Mouse (Mus musculus): ENCODE measurements at regions not wholly inside any gene's neighbourhood (a gene's known extent, or its start where the extent isn't known, plus 50 kb on each side); places are given as distances from the start of the nearest gene placed in this dataset.
A peak's percentile ranks its signal among the peaks of the same experiment; 100 is the strongest.

GRCm38 (mm10) chr6:133904501-133904900, 50.9 kb upstream of the Kap start:
- Histone ChIP-seq H3K27ac (no peak overlapping the region), H3K4me3 (no peak overlapping the region), H3K9me3 (no peaks in the 10 kb centered on the region), H3K4me1 (replicated peaks) (no peaks in the 10 kb centered on the region), H3K36me3 (no peaks in the 10 kb centered on the region), H3K27me3 (ENCODE audit: insufficient read depth, poor library complexity, severe bottlenecking) (no peaks in the 10 kb centered on the region)
- no peak for DNase-seq (ENCODE audit: low spot score)
- WGBS: 36% methylated on average over 5 of the region's 5 CpGs

- H3K27ac ChIP-seq: no peak overlapping the region
- no peaks in the 10 kb centered on the region for H3K27me3 ChIP-seq (ENCODE audit: insufficient read depth, poor library complexity, severe bottlenecking)
- WGBS: 91% methylated on average over 7 of the region's 7 CpGs
- no peaks in the 10 kb centered on the region for H3K9me3 ChIP-seq
- no peaks in the 10 kb centered on the region for H3K36me3 ChIP-seq
- peaks cover 9% of the 10 kb centered on the region for H3K4me1 ChIP-seq (replicated peaks)
- no peak for DNase-seq (ENCODE audit: low spot score)
- H3K4me3 ChIP-seq: no peak overlapping the region
Observed at GRCm38 (mm10) chr6:133934667-133935066, 81.1 kb upstream of the Kap start.

- Histone ChIP-seq H3K27ac (no peak overlapping the region), H3K9me3 (no peaks in the 10 kb centered on the region), H3K4me1 (replicated peaks) (peaks cover 9% of the 10 kb centered on the region), H3K4me3 (no peak overlapping the region), H3K27me3 (ENCODE audit: insufficient read depth, poor library complexity, severe bottlenecking) (no peaks in the 10 kb centered on the region), H3K36me3 (no peaks in the 10 kb centered on the region)
- no peak for DNase-seq (ENCODE audit: low spot score)
- WGBS: 92% methylated on average over 2 of the region's 2 CpGs
Observed at GRCm38 (mm10) chr6:133935671-133936070, 82.1 kb upstream of the Kap start.

GRCm38 (mm10) chr6:133959902-133960634, 75.4 kb upstream of the Etv6 start:
- WGBS: 82% methylated on average over 11 of the region's 11 CpGs
- Histone ChIP-seq H3K9me3 (no peaks in the 10 kb centered on the region), H3K27me3 (ENCODE audit: insufficient read depth, poor library complexity, severe bottlenecking) (no peaks in the 10 kb centered on the region), H3K27ac (no peak overlapping the region), H3K36me3 (no peaks in the 10 kb centered on the region), H3K4me3 (no peak overlapping the region), H3K4me1 (replicated peaks) (no peaks in the 10 kb centered on the region)
- no peak for DNase-seq (ENCODE audit: low spot score)

GRCm38 (mm10) chr6:133960713-133961112, 74.8 kb upstream of the Etv6 start:
- Histone ChIP-seq H3K36me3 (no peaks in the 10 kb centered on the region), H3K27ac (no peak overlapping the region), H3K9me3 (no peaks in the 10 kb centered on the region), H3K27me3 (ENCODE audit: insufficient read depth, poor library complexity, severe bottlenecking) (no peaks in the 10 kb centered on the region), H3K4me1 (replicated peaks) (no peaks in the 10 kb centered on the region), H3K4me3 (no peak overlapping the region)
- WGBS: 29% methylated on average over 7 of the region's 7 CpGs
- peak; percentile 55 for DNase-seq (ENCODE audit: low spot score)

- DNase-seq (ENCODE audit: low spot score): no peak
- Histone ChIP-seq H3K27ac (no peak overlapping the region), H3K4me3 (no peak overlapping the region), H3K9me3 (no peaks in the 10 kb centered on the region), H3K36me3 (no peaks in the 10 kb centered on the region), H3K4me1 (replicated peaks) (no peaks in the 10 kb centered on the region), H3K27me3 (ENCODE audit: insufficient read depth, poor library complexity, severe bottlenecking) (no peaks in the 10 kb centered on the region)
- 79% methylated on average over 5 of the region's 5 CpGs for WGBS
Observed at GRCm38 (mm10) chr6:133962641-133963040, 72.9 kb upstream of the Etv6 start.

- no peak overlapping the region for H3K27ac ChIP-seq
- DNase-seq (ENCODE audit: low spot score): no peak
- H3K9me3 ChIP-seq: no peaks in the 10 kb centered on the region
- no peak overlapping the region for H3K4me3 ChIP-seq
- no peaks in the 10 kb centered on the region for H3K4me1 ChIP-seq (replicated peaks)
- 80% methylated on average over 6 of the region's 6 CpGs for WGBS
- no peaks in the 10 kb centered on the region for H3K36me3 ChIP-seq
- no peaks in the 10 kb centered on the region for H3K27me3 ChIP-seq (ENCODE audit: insufficient read depth, poor library complexity, severe bottlenecking)
Observed at GRCm38 (mm10) chr6:133963264-133963663, 72.2 kb upstream of the Etv6 start.

- Histone ChIP-seq H3K9me3 (no peaks in the 10 kb centered on the region), H3K27ac (no peak overlapping the region), H3K27me3 (ENCODE audit: insufficient read depth, poor library complexity, severe bottlenecking) (no peaks in the 10 kb centered on the region), H3K36me3 (no peaks in the 10 kb centered on the region), H3K4me3 (no peak overlapping the region), H3K4me1 (replicated peaks) (0 out of 2 replicates have a peak, but pooled peaks cover 5% of the 10 kb centered on the region)
- no peak for DNase-seq (ENCODE audit: low spot score)
- 90% methylated on average over 3 of the region's 3 CpGs for WGBS
Observed at GRCm38 (mm10) chr6:133967286-133967685, 68.2 kb upstream of the Etv6 start.

GRCm38 (mm10) chr6:133972054-133972705, 63.3 kb upstream of the Etv6 start:
- H3K27ac ChIP-seq: no peak overlapping the region
- no peak for DNase-seq (ENCODE audit: low spot score)
- H3K27me3 ChIP-seq (ENCODE audit: insufficient read depth, poor library complexity, severe bottlenecking): no peaks in the 10 kb centered on the region
- no peak overlapping the region for H3K4me3 ChIP-seq
- H3K9me3 ChIP-seq: no peaks in the 10 kb centered on the region
- no peaks in the 10 kb centered on the region for H3K36me3 ChIP-seq
- 77% methylated on average over 6 of the region's 6 CpGs for WGBS
- 0 out of 2 replicates have a peak, but pooled peaks cover 5% of the 10 kb centered on the region for H3K4me1 ChIP-seq (replicated peaks)

GRCm38 (mm10) chr6:133973205-133973838, 62.2 kb upstream of the Etv6 start:
- H3K4me3 ChIP-seq: no peak overlapping the region
- H3K27me3 ChIP-seq (ENCODE audit: insufficient read depth, poor library complexity, severe bottlenecking): no peaks in the 10 kb centered on the region
- 0 out of 2 replicates have a peak, but pooled peaks cover 5% of the 10 kb centered on the region for H3K4me1 ChIP-seq (replicated peaks)
- H3K27ac ChIP-seq: no peak overlapping the region
- no peaks in the 10 kb centered on the region for H3K36me3 ChIP-seq
- DNase-seq (ENCODE audit: low spot score): no peak
- 92% methylated on average over 7 of the region's 7 CpGs for WGBS
- H3K9me3 ChIP-seq: no peaks in the 10 kb centered on the region

GRCm38 (mm10) chr6:133975951-133976350, 59.5 kb upstream of the Etv6 start:
- Histone ChIP-seq H3K27ac (no peak overlapping the region), H3K4me1 (replicated peaks) (no peaks in the 10 kb centered on the region), H3K9me3 (no peaks in the 10 kb centered on the region), H3K36me3 (no peaks in the 10 kb centered on the region), H3K27me3 (ENCODE audit: insufficient read depth, poor library complexity, severe bottlenecking) (no peaks in the 10 kb centered on the region), H3K4me3 (no peak overlapping the region)
- 81% methylated on average over 1 of the region's 1 CpGs for WGBS
- no peak for DNase-seq (ENCODE audit: low spot score)

GRCm38 (mm10) chr6:133976854-133977253, 58.6 kb upstream of the Etv6 start:
- Histone ChIP-seq H3K9me3 (no peaks in the 10 kb centered on the region), H3K36me3 (no peaks in the 10 kb centered on the region), H3K4me3 (no peak overlapping the region), H3K27me3 (ENCODE audit: insufficient read depth, poor library complexity, severe bottlenecking) (no peaks in the 10 kb centered on the region), H3K27ac (no peak overlapping the region), H3K4me1 (replicated peaks) (no peaks in the 10 kb centered on the region)
- WGBS: 70% methylated on average over 6 of the region's 6 CpGs
- DNase-seq (ENCODE audit: low spot score): no peak

All from hindbrain, embryonic 10.5 days (tissue).